Mouse (Mus musculus): Measurements from ENCODE around the gene Fam199x. TPM values are rescaled to one million over a fixed set of nuclear protein-coding genes. Genes with fewer than 3 reads are reported as not detected.
A peak's percentile ranks its signal among the peaks of the same experiment; 100 is the strongest.

Gene Fam199x
- polyA plus RNA-seq, 1 experiment = 12.9 TPM

DNA sequence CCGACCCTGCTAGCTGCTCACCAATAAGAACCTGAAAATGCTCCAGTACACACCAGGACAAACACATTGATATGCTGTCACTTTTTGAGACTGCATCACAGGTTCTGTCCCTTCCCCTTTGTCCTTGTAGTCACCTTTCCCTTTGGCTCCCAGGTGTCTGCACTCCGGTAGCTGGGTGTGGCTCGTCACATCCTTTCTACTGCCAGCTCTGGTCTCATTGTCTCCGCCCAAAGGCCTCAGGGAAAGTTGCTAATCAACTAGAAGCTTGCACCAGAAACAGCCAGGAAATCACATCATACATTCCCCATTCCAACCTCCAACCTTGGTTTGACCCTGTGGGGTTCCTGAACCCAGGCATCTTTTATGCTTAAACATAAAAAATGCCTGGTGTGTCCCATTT, 15.1 kb upstream of the Fam199x start:
- Histone ChIP-seq H3K9me3 (replicated peaks; ENCODE audit: control insufficient read depth, insufficient read depth, low read length, poor library complexity, severe bottlenecking) (no peaks in the 10 kb centered on the region), H3K27me3 (ENCODE audit: control insufficient read depth, insufficient read depth, low read length, poor library complexity, severe bottlenecking) (no peaks in the 10 kb centered on the region), H3K27ac (ENCODE audit: insufficient read depth, low read length) (peak overlapping the region; percentile 93), H3K9ac (ENCODE audit: low read depth, poor library complexity, severe bottlenecking) (no peak overlapping the region), H3K4me3 (ENCODE audit: low read depth, low read length) (peak overlapping the region; percentile 54), H3K4me1 (ENCODE audit: control insufficient read depth, insufficient read depth, low read length) (no peaks in the 10 kb centered on the region), H3K36me3 (ENCODE audit: control insufficient read depth, insufficient read depth, low read length, poor library complexity, severe bottlenecking) (no peaks in the 10 kb centered on the region)
- TF ChIP-seq EP300 (IDR thresholded peaks at IDR 0.05; ENCODE audit: insufficient read depth, low read depth, low read length) (peak; percentile 99), CTCF (IDR thresholded peaks at IDR 0.05; ENCODE audit: low read depth, low read length) (no peak)

DNA sequence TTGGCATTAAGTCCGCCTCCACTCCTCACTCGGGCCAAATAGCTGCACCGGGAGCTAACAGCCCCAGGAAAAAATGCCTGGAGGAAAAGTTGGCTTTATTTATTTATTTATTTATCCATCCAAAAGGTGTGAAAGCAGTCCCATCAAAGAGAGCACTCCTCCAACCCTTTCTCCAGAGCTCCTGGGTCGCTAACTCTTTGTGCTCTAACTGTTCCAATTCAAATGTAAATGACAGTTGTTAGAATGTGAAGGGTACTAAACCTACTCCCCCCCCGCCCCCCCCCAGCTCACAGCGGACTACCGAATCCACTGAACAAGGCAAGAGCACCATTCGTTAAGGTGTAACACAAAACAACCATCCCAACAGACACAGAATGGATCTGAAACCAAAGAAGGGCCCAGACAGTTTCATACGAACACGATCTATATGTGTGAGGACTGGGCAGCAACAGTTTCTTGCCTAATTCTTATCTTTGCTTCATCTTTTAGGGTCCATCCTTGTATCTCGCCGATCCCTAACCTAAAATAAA, 11.9 kb upstream of the Fam199x start:
- Histone ChIP-seq H3K27ac (ENCODE audit: insufficient read depth, low read length) (peak overlapping the region; percentile 95), H3K4me3 (ENCODE audit: low read depth, low read length) (peak overlapping the region; percentile 98), H3K9me3 (replicated peaks; ENCODE audit: control insufficient read depth, insufficient read depth, low read length, poor library complexity, severe bottlenecking) (no peaks in the 10 kb centered on the region), H3K27me3 (ENCODE audit: control insufficient read depth, insufficient read depth, low read length, poor library complexity, severe bottlenecking) (no peaks in the 10 kb centered on the region), H3K36me3 (ENCODE audit: control insufficient read depth, insufficient read depth, low read length, poor library complexity, severe bottlenecking) (no peaks in the 10 kb centered on the region), H3K4me1 (ENCODE audit: control insufficient read depth, insufficient read depth, low read length) (no peaks in the 10 kb centered on the region), H3K9ac (ENCODE audit: low read depth, poor library complexity, severe bottlenecking) (peak overlapping the region; percentile 72)
- no peak for TF ChIP-seq POLR2A (IDR thresholded peaks at IDR 0.05; ENCODE audit: insufficient read depth, low read length)
- no peak for TF ChIP-seq EP300 (IDR thresholded peaks at IDR 0.05; ENCODE audit: insufficient read depth, low read depth, low read length)
- TF ChIP-seq CTCF (IDR thresholded peaks at IDR 0.05; ENCODE audit: low read depth, low read length) = no peak

DNA sequence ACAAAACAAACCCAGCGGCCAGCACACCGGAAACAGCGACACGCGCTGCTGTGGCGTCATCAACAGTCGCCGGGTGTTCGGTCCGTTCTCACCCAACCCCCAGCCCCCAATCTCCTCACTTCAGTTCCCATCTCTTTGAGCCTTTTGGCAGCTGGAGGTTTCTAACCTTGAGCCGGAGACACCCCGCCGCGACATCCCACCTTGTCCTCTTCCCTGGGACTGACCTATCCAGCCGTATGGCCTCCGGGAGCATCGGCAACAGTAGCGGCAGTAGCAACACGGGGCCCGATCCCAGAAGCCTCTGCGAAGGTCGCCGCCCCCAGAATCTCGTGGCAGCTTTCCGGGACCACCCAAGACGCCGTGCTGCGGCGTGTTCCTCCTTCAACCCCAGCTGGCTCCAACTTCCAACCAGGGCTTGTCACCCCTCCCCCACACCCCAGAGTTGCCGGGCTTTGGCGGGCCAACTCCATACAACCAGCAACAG, 11.4 kb upstream of the Fam199x start, which contains the start of gene Slc25a53:
Gene Slc25a53 (minus strand): TSS at position 303 of the 484 bp plus-strand sequence.
- no peaks in the 10 kb centered on the region for H3K27me3 ChIP-seq (ENCODE audit: control insufficient read depth, insufficient read depth, low read length, poor library complexity, severe bottlenecking)
- H3K4me3 ChIP-seq (ENCODE audit: low read depth, low read length) = peak within 1 kb of the TSS; percentile 98
- no peaks in the 10 kb centered on the region for H3K4me1 ChIP-seq (ENCODE audit: control insufficient read depth, insufficient read depth, low read length)
- H3K36me3 ChIP-seq (ENCODE audit: control insufficient read depth, insufficient read depth, low read length, poor library complexity, severe bottlenecking) = no peaks in the 10 kb centered on the region
- H3K27ac ChIP-seq (ENCODE audit: insufficient read depth, low read length) = peak within 1 kb of the TSS; percentile 95
- TF ChIP-seq POLR2A (IDR thresholded peaks at IDR 0.05; ENCODE audit: insufficient read depth, low read length) (no peak), EP300 (IDR thresholded peaks at IDR 0.05; ENCODE audit: insufficient read depth, low read depth, low read length) (peak; percentile 82)
- H3K9ac ChIP-seq (ENCODE audit: low read depth, poor library complexity, severe bottlenecking) = peak within 1 kb of the TSS; percentile 72
- no peaks in the 10 kb centered on the region for H3K9me3 ChIP-seq (replicated peaks; ENCODE audit: control insufficient read depth, insufficient read depth, low read length, poor library complexity, severe bottlenecking)

DNA sequence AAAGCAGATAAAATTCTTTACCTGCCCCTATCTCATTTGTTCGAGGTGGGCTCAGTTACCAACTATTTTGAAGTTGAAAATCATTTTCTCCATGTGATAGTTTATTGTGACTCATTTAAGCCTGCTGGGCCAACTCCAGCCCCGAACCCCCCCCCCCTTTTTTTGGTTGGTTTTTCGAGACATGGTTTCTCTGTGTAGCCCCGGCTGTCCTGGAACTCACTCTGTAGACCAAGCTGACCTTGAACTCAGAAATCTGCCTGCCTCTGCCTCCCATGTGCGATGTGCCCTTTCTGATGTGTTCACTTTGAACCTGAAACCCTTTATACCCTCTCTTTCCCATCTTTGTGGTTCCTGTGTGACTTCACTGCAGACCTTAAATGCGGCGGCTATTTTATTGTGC, 10.9 kb upstream of the Fam199x start:
- Histone ChIP-seq H3K27ac (ENCODE audit: insufficient read depth, low read length) (peak overlapping the region; percentile 59), H3K4me3 (ENCODE audit: low read depth, low read length) (peak overlapping the region; percentile 29; the same call in 1 of the 2 replicates), H3K9me3 (replicated peaks; ENCODE audit: control insufficient read depth, insufficient read depth, low read length, poor library complexity, severe bottlenecking) (no peaks in the 10 kb centered on the region), H3K36me3 (ENCODE audit: control insufficient read depth, insufficient read depth, low read length, poor library complexity, severe bottlenecking) (no peaks in the 10 kb centered on the region), H3K27me3 (ENCODE audit: control insufficient read depth, insufficient read depth, low read length, poor library complexity, severe bottlenecking) (no peaks in the 10 kb centered on the region), H3K9ac (ENCODE audit: low read depth, poor library complexity, severe bottlenecking) (peak overlapping the region; percentile 58), H3K4me1 (ENCODE audit: control insufficient read depth, insufficient read depth, low read length) (no peaks in the 10 kb centered on the region)
- TF ChIP-seq EP300 (IDR thresholded peaks at IDR 0.05; ENCODE audit: insufficient read depth, low read depth, low read length) = no peak
- no peak for TF ChIP-seq CTCF (IDR thresholded peaks at IDR 0.05; ENCODE audit: low read depth, low read length)
- no peak for TF ChIP-seq POLR2A (IDR thresholded peaks at IDR 0.05; ENCODE audit: insufficient read depth, low read length)

DNA sequence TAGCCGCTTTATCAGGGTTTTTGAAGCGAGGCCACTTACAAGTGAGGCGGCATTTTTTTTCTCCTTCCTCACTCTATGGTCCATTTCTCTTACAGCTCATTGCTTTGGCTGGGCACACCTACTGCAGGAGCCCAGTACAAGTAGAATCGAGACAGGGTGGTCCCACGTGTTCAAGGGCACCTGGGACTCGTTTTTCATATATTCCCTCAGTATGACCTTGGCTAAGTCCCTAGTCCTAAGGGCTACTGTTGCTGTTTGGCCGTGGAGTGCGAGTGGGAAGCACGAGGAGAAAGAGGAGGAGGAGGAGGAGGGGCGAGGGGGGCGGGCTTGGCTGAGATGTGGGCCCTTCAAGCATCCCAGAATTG, 352 bp upstream of the Fam199x start:
- H3K27ac ChIP-seq (ENCODE audit: insufficient read depth, low read length) = no peak overlapping the region

DNA sequence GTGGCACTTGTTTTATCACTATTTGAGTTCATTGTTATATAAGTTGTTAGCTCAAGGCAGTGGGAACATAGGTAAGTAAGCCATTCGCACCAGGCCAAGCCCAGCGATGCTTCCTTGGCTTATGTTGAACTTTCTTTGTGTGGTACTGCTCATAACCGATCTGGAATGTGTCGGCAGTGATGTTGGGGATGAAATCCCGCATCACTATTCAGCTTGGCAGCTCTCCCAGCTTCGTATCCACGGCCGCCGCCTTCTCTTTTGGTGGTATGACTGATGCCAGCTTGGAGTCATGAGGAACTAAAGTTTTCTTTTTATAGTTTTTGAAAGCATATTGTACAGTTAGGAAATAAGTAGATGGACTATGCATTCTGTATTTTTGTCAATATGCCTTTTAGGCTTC, 13.8 kb downstream of the Fam199x start:
- Histone ChIP-seq H3K27ac (ENCODE audit: insufficient read depth, low read length) (no peak overlapping the region), H3K9me3 (replicated peaks; ENCODE audit: control insufficient read depth, insufficient read depth, low read length, poor library complexity, severe bottlenecking) (no peaks in the 10 kb centered on the region), H3K9ac (ENCODE audit: low read depth, poor library complexity, severe bottlenecking) (no peak overlapping the region), H3K4me3 (ENCODE audit: low read depth, low read length) (no peak overlapping the region), H3K4me1 (ENCODE audit: control insufficient read depth, insufficient read depth, low read length) (no peaks in the 10 kb centered on the region), H3K36me3 (ENCODE audit: control insufficient read depth, insufficient read depth, low read length, poor library complexity, severe bottlenecking) (no peaks in the 10 kb centered on the region), H3K27me3 (ENCODE audit: control insufficient read depth, insufficient read depth, low read length, poor library complexity, severe bottlenecking) (no peaks in the 10 kb centered on the region)
- TF ChIP-seq CTCF (IDR thresholded peaks at IDR 0.05; ENCODE audit: low read depth, low read length) (no peak), POLR2A (IDR thresholded peaks at IDR 0.05; ENCODE audit: insufficient read depth, low read length) (no peak), EP300 (IDR thresholded peaks at IDR 0.05; ENCODE audit: insufficient read depth, low read depth, low read length) (no peak)

More for the DNA sequence above, 352 bp upstream of the Fam199x start:
- H3K4me3 ChIP-seq (ENCODE audit: low read depth, low read length) = peak overlapping the region; percentile 59
- H3K9me3 ChIP-seq (replicated peaks; ENCODE audit: control insufficient read depth, insufficient read depth, low read length, poor library complexity, severe bottlenecking) = no peaks in the 10 kb centered on the region
- no peaks in the 10 kb centered on the region for H3K4me1 ChIP-seq (ENCODE audit: control insufficient read depth, insufficient read depth, low read length)
- peak overlapping the region; percentile 67 for H3K9ac ChIP-seq (ENCODE audit: low read depth, poor library complexity, severe bottlenecking)
- H3K36me3 ChIP-seq (ENCODE audit: control insufficient read depth, insufficient read depth, low read length, poor library complexity, severe bottlenecking) = no peaks in the 10 kb centered on the region
- no peak for TF ChIP-seq EP300 (IDR thresholded peaks at IDR 0.05; ENCODE audit: insufficient read depth, low read depth, low read length)
- TF ChIP-seq CTCF (IDR thresholded peaks at IDR 0.05; ENCODE audit: low read depth, low read length) = no peak
- TF ChIP-seq POLR2A (IDR thresholded peaks at IDR 0.05; ENCODE audit: insufficient read depth, low read length) = no peak
- no peaks in the 10 kb centered on the region for H3K27me3 ChIP-seq (ENCODE audit: control insufficient read depth, insufficient read depth, low read length, poor library complexity, severe bottlenecking)

Data from ES-Bruce4 (cell line).